Mouse (Mus musculus) midbrain, embryonic 16.5 days (tissue): ENCODE results near the gene Aox1. TPM values are rescaled to one million over a fixed set of nuclear protein-coding genes. Genes with fewer than 3 reads are reported as not detected.

ENCODE experiments used
- ATAC-seq: fragments of 200-750 bp; cut with Nextera tagmentation; 2 replicates; pipeline ENCODE4 v1.8.0; 2017; ENCODE audit warnings: moderate TSS enrichment
- H3K27ac ChIP-seq: fragments of 300-500 bp; sonication (generic); 2 replicates; pipeline ENCODE4 v1.5.1; 2014; ENCODE audit warnings: mild to moderate bottlenecking, low read length, mixed read lengths
- H3K27me3 ChIP-seq: fragments of 300-500 bp; sonication (generic); 2 replicates; pipeline ENCODE4 v1.6.1; 2014; ENCODE audit warnings: low read depth, low read length, mixed read lengths; ENCODE audit not compliant: control insufficient read depth, insufficient read depth
- H3K36me3 ChIP-seq: fragments of 300-500 bp; sonication (generic); 2 replicates; pipeline ENCODE4 v1.6.1; 2014; ENCODE audit warnings: mild to moderate bottlenecking, low read length, moderate library complexity, mixed read lengths; ENCODE audit not compliant: control insufficient read depth, insufficient read depth
- H3K4me1 ChIP-seq: fragments of 300-500 bp; sonication (generic); 2 replicates; pipeline ENCODE4 v1.6.1; 2014; ENCODE audit warnings: mild to moderate bottlenecking, low read length, mixed read lengths; ENCODE audit not compliant: control insufficient read depth, insufficient read depth
- H3K4me2 ChIP-seq: fragments of 300-500 bp; sonication (generic); 2 replicates; pipeline ENCODE4 v1.6.1; 2014; ENCODE audit warnings: mild to moderate bottlenecking, low read length, mixed read lengths
- H3K4me3 ChIP-seq: fragments of 300-500 bp; sonication (generic); 2 replicates; pipeline ENCODE4 v1.5.1; 2014; ENCODE audit warnings: low read depth, mild to moderate bottlenecking, low read length, moderate library complexity, mixed read lengths
- H3K9ac ChIP-seq: fragments of 300-500 bp; sonication (generic); 2 replicates; pipeline ENCODE4 v1.6.1; 2014; ENCODE audit warnings: low read depth, low read length, mixed read lengths
- H3K9me3 ChIP-seq: fragments of 300-500 bp; sonication (generic); replicated peaks from 2 replicates; pipeline ENCODE4 v1.6.1; 2014; ENCODE audit warnings: mild to moderate bottlenecking, low read length, mixed read lengths; ENCODE audit not compliant: control insufficient read depth, poor library complexity, severe bottlenecking
- WGBS: fragments of 180-500 bp; shearing (Covaris S2); extraction: QIAGEN DNeasy Blood & Tissue Kit; methylation state at CpG from one replicate; pipeline ENCODE4 v1.1.7; 2014; 5-methylcytosine and 5-hydroxymethylcytosine counted together
- polyA plus RNA-seq: library from polyadenylated mRNA; unstranded; fragments of >200 nt; fragmentation: Nextera tagmentation; extraction: Ambion mirVana; gene quantifications from 2 replicates; pipeline ENCODE4 v1.2.1, GENCODE M21; 2015

The Aox1 gene
- polyA plus RNA-seq, 1 experiment from 2014 or later = 0.18 TPM

DNA sequence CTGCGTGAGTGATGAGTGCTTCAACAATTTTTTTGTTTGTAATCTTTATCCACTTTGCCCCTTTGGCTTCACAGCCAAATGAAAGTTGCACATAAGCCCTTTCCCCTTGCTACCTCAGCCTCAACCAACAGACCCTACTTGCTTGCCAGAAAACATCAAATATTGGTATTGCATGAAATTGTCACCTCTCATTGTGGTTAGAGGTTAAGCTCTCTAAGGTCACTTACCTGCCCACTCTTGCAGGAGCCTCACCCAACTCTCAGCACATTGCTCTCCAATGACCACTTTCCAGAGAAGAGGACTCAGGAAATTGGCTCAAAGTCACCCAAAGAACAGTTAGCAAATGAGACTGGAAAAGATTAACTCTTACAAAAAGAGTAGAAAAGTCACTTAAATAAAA lies 41.8 kb downstream of the Aox1 start:
- Histone ChIP-seq H3K36me3 (no peaks in the 10 kb centered on the region), H3K4me2 (no peak overlapping the region), H3K4me3 (no peak overlapping the region), H3K4me1 (no peaks in the 10 kb centered on the region), H3K27ac (no peak overlapping the region), H3K9me3 (no peaks in the 10 kb centered on the region), H3K9ac (no peak overlapping the region), H3K27me3 (no peaks in the 10 kb centered on the region)
- 89% methylated on average over 1 of the region's 1 CpGs for WGBS
- no peak for ATAC-seq

DNA sequence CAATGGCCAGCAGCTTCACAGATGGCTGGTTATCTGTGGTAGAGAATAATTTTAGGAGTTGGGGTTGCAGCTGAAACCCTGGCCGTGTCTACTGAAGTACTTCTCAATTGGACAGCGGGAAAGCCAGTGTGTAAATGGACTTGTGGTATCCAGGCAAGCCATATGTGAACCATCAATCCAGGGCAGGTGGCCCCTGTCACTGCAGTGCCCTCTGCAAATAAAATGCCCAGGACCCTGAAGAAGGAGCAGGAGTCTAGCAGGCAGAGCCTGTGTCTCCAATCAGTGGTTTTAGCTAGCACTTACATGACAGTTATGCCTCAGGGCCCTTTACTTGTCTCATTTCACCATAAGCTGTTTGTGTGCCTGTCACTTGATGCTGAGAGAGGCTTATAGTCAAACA lies 42.7 kb downstream of the Aox1 start:
- no peak overlapping the region for H3K27ac ChIP-seq
- no peak for ATAC-seq
- H3K36me3 ChIP-seq = no peaks in the 10 kb centered on the region
- H3K9me3 ChIP-seq = no peaks in the 10 kb centered on the region
- no peaks in the 10 kb centered on the region for H3K4me1 ChIP-seq
- H3K4me3 ChIP-seq = no peak overlapping the region
- no peaks in the 10 kb centered on the region for H3K27me3 ChIP-seq
- H3K9ac ChIP-seq = no peak overlapping the region
- H3K4me2 ChIP-seq = no peak overlapping the region
- WGBS = 88% methylated on average over 2 of the region's 2 CpGs

DNA sequence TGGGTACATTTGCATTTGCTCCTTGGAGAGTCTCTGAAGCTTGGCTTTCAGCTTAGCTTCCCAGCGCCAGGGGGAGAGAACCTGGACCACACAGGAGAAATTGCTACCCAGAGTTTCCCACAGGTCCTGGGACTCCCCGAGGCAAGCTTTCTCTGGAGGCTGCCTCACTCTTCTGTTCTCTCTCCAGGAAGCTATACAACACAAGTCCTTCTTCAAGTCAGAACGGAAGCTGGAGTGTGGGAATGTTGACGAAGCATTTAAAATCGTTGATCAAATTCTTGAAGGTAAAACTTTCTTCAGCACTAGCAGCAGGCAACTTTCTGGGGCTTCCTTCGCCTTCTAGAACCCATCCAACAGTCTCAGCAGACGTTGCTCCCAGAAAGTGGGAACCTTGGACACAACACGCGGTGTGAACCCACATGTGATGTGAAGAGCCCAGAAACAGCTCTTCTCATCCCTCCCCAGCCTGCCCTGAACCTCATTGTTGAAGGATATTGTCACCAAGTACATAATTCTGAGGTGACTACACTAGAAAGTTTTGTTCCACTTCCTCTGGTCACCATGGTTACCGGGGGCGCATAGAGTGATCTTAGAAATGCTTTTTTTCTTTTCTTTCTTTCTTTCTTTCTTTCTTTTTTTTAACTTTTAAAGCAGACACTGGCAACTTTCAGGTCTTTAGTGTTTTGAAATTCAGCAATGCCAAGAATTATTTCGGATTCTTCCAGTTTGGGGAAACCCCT lies 43.4 kb downstream of the Aox1 start:
- H3K27ac ChIP-seq = no peak overlapping the region
- H3K4me3 ChIP-seq = no peak overlapping the region
- no peaks in the 10 kb centered on the region for H3K9me3 ChIP-seq
- no peaks in the 10 kb centered on the region for H3K36me3 ChIP-seq
- WGBS = 74% methylated on average over 12 of the region's 12 CpGs
- no peak for ATAC-seq
- no peaks in the 10 kb centered on the region for H3K27me3 ChIP-seq
- H3K4me2 ChIP-seq = no peak overlapping the region
- H3K4me1 ChIP-seq = no peaks in the 10 kb centered on the region
- H3K9ac ChIP-seq = no peak overlapping the region

DNA sequence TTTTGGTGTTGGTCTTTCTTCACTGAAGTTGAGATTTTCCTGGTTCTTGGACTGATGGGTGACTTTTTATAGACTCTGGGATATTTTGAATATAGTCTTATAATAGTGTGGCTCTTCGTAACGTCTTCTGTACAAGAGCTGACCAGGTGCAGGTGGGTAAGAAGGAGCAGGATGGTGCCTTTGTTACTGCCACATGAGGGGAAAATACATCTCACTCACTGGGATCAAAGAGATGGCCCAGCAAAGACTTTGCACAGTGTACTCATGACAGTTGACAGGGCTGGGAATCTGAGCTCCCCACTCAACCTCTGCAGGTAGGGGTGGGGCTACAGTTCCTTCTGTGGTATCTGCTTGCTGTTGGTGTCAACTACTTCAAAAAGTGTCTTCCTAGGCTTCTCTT lies 44.5 kb downstream of the Aox1 start:
- H3K4me2 ChIP-seq = no peak overlapping the region
- H3K4me1 ChIP-seq = no peaks in the 10 kb centered on the region
- no peaks in the 10 kb centered on the region for H3K36me3 ChIP-seq
- no peak overlapping the region for H3K4me3 ChIP-seq
- no peak overlapping the region for H3K27ac ChIP-seq
- H3K9ac ChIP-seq = no peak overlapping the region
- no peaks in the 10 kb centered on the region for H3K27me3 ChIP-seq
- 95% methylated on average over 2 of the region's 2 CpGs for WGBS
- no peak for ATAC-seq
- H3K9me3 ChIP-seq = no peaks in the 10 kb centered on the region

DNA sequence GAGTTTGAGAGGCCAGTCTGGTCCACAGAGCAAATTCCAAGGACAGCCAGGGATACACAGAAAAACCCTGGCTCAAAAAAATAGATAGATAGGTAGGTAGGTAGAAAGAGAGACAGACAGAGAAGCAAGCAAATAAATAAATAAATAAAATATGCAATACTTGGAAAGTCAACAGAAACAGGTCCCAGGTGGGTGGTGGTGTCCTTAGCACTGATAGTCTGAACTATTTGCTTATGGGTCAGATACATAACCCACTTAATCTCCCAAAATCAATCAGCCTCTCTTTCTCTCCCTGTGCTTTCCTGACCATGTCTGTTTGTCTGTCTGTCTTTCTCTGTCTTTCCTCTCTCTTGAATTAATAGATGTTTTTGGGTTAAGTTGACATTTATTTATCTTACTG lies 48.2 kb downstream of the Aox1 start:
- Histone ChIP-seq H3K36me3 (no peaks in the 10 kb centered on the region), H3K4me3 (no peak overlapping the region), H3K4me1 (no peaks in the 10 kb centered on the region), H3K9ac (no peak overlapping the region), H3K27me3 (no peaks in the 10 kb centered on the region), H3K4me2 (no peak overlapping the region), H3K9me3 (no peaks in the 10 kb centered on the region), H3K27ac (no peak overlapping the region)
- no peak for ATAC-seq

DNA sequence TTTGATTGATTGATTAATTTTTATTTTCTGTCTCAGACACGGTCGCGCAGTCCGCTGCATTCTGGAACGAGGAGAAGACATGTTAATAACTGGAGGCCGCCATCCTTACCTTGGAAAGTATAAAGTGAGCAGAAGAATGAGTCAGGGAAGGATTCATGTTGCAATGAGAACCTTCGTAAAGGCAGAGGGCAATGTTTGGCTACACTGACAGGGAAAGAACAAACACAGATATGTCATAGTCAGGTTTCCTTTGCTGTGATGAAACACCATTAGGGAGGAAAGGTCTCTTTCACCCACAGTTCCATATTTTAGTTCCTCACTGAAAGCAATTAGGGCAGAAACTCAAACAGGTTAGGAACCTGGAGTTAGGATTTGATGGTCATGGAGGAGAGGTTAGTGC lies 48.7 kb downstream of the Aox1 start:
- Histone ChIP-seq H3K4me3 (no peak overlapping the region), H3K4me2 (no peak overlapping the region), H3K27me3 (no peaks in the 10 kb centered on the region), H3K9ac (no peak overlapping the region), H3K27ac (no peak overlapping the region), H3K4me1 (no peaks in the 10 kb centered on the region), H3K9me3 (no peaks in the 10 kb centered on the region), H3K36me3 (no peaks in the 10 kb centered on the region)
- WGBS = 95% methylated on average over 7 of the region's 7 CpGs
- ATAC-seq = no peak

DNA sequence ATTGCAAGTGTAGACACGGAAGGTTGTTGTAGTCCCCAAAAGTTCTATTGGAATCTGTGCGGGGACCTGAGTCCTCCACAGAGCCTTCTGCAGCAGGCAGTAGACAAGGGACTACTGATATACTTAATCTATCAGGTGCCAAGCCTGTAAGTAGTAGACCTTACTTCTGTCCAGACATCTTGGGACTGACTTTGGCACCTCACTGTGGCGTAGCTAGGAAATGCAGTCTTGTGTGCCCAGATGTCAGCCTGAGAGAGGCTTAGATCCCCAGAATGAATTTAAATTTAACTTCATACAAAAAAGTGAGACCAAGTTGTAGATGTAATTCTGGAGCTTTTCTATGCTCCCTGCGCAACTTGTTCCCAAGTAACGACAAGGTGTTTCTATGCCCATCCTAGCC lies 50.0 kb downstream of the Aox1 start:
- Histone ChIP-seq H3K27me3 (no peaks in the 10 kb centered on the region), H3K9ac (no peak overlapping the region), H3K4me1 (no peaks in the 10 kb centered on the region), H3K4me3 (no peak overlapping the region), H3K9me3 (no peaks in the 10 kb centered on the region), H3K36me3 (no peaks in the 10 kb centered on the region), H3K4me2 (no peak overlapping the region), H3K27ac (no peak overlapping the region)
- 95% methylated on average over 5 of the region's 5 CpGs for WGBS
- no peak for ATAC-seq

DNA sequence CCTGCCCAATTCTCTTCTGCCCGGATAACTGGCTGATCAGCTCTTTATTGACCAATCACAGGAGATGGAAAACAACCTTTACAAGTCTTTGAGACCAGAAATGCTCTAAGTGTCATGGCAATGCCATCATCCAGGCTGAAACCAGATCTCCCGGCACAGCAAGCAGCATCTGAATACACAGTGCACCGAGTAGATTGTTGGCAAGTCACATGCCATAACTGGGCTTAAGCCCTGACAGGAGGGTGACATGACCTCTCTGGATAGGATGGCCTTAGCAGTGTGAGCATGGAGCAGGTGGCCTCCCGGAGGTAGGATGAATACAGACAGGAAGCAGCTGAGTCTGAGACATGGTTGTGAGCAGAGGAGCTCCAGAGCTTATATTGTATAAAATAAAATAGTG lies 50.7 kb downstream of the Aox1 start:
- no peak for ATAC-seq
- H3K4me3 ChIP-seq = no peak overlapping the region
- H3K27me3 ChIP-seq = no peaks in the 10 kb centered on the region
- H3K4me2 ChIP-seq = no peak overlapping the region
- WGBS = 89% methylated on average over 4 of the region's 4 CpGs
- no peak overlapping the region for H3K9ac ChIP-seq
- H3K27ac ChIP-seq = no peak overlapping the region
- no peaks in the 10 kb centered on the region for H3K9me3 ChIP-seq
- H3K4me1 ChIP-seq = no peaks in the 10 kb centered on the region
- H3K36me3 ChIP-seq = no peaks in the 10 kb centered on the region

DNA sequence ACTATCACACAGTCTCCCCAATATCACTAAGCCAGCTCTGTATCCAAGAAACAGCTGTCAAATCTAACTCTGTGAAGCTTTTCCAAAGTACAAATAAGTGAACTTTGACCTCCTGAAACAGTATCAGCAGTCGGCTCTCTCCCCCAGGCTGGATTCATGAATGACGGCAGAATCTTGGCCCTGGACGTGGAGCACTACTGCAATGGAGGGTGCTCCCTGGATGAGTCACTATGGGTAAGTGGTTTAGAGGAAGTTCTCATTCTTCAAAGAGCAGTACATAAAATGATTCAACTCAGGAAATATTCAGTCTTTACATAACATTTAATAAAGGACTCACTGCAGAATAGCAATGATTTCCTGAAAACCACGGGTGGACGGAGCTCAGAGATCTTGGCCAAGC lies 51.6 kb downstream of the Aox1 start:
- 87% methylated on average over 5 of the region's 5 CpGs for WGBS
- Histone ChIP-seq H3K4me1 (no peaks in the 10 kb centered on the region), H3K9me3 (no peaks in the 10 kb centered on the region), H3K27ac (no peak overlapping the region), H3K4me3 (no peak overlapping the region), H3K36me3 (no peaks in the 10 kb centered on the region), H3K9ac (no peak overlapping the region), H3K4me2 (no peak overlapping the region), H3K27me3 (no peaks in the 10 kb centered on the region)
- no peak for ATAC-seq
